Mouse (Mus musculus) CH12.LX (cell line): ENCODE measurements at regions not wholly inside any gene's neighbourhood (a gene's known extent, or its start where the extent isn't known, plus 50 kb on each side); places are given as distances from the start of the nearest gene placed in this dataset.

Experiments used
- DNase-seq: peaks from one replicate; pipeline ENCODE4 v3.0.0-alpha.2; 2013; ENCODE audit errors: extremely low read depth
- H3K27ac ChIP-seq: 2 replicates; pipeline ENCODE4 v1.5.1; 2012; ENCODE audit warnings: low read depth, mild to moderate bottlenecking, control low read depth, moderate library complexity; ENCODE audit not compliant: insufficient read depth
- H3K27me3 ChIP-seq: replicated peaks from 2 replicates; pipeline ENCODE3; 2012; ENCODE audit warnings: inconsistent platforms
- H3K36me3 ChIP-seq, 2 experiments: replicated peaks in 1 of 2; 2 replicates each; pipeline versions ENCODE3 to v1.6.1; 2012; ENCODE audit warnings: inconsistent platforms in 1 of 2, low read length in 1 of 2, mild to moderate bottlenecking in 1 of 2, mixed read lengths in 1 of 2, moderate library complexity in 1 of 2; ENCODE audit not compliant: control insufficient read depth in 1 of 2, insufficient read depth in 1 of 2
- H3K4me1 ChIP-seq, 2 experiments: 2 replicates each; pipeline ENCODE4 v1.6.1; 2012; ENCODE audit warnings: inconsistent platforms in 1 of 2, moderate library complexity in 1 of 2; ENCODE audit not compliant: insufficient read depth in 2 of 2, control insufficient read depth in 1 of 2
- H3K4me2 ChIP-seq: 2 replicates; pipeline ENCODE4 v1.6.1; 2012; ENCODE audit warnings: low read depth, mild to moderate bottlenecking, control low read depth; ENCODE audit not compliant: poor library complexity, insufficient read depth, severe bottlenecking
- H3K4me3 ChIP-seq, 3 experiments: fragments of 150-350 bp in 1 of 3; sonication (generic) in 1 of 3; replicated peaks in 1 of 3; 2 replicates each; pipeline versions ENCODE3 to v1.5.1; 2011 to 2012; ENCODE audit warnings: low read depth in 2 of 3, low read length in 2 of 3, mild to moderate bottlenecking in 2 of 3, moderate library complexity in 2 of 3, control low read depth in 1 of 3, improper control_type of control experiment in 1 of 3, inconsistent platforms in 1 of 3, mixed read lengths in 1 of 3; ENCODE audit not compliant: poor library complexity in 1 of 3
- H3K79me2 ChIP-seq: replicated peaks from 2 replicates; pipeline ENCODE4 v1.6.1; 2012; ENCODE audit warnings: mild to moderate bottlenecking, moderate library complexity; ENCODE audit not compliant: control insufficient read depth, poor library complexity, insufficient read depth, severe bottlenecking; ENCODE audit errors: extremely low read depth
- H3K9ac ChIP-seq: 2 replicates; pipeline ENCODE4 v1.6.1; 2012; ENCODE audit warnings: low read depth, mild to moderate bottlenecking, control low read depth, moderate library complexity; ENCODE audit not compliant: insufficient read depth
- H3K9me3 ChIP-seq: replicated peaks from 2 replicates; pipeline ENCODE3; 2012; ENCODE audit warnings: low read length, inconsistent platforms, mixed read lengths
- CHD1 ChIP-seq: IDR thresholded peaks from 2 replicates; pipeline ENCODE4 v1.6.1; 2012; ENCODE audit warnings: low read depth, low read length, improper control_type of control experiment, inconsistent platforms
- CTCF ChIP-seq, 2 experiments: IDR thresholded peaks in 1 of 2; conservative IDR thresholded peaks in 1 of 2; 2 replicates each; pipeline ENCODE4 v1.5.1; 2011 to 2012; ENCODE audit warnings: low read depth in 2 of 2, low read length in 2 of 2, improper control_type of control experiment in 1 of 2, inconsistent platforms in 1 of 2, mild to moderate bottlenecking in 1 of 2, moderate library complexity in 1 of 2
- ELF1 ChIP-seq: IDR thresholded peaks from 2 replicates; pipeline ENCODE4 v1.6.1; 2014; ENCODE audit warnings: low read depth, mild to moderate bottlenecking, inconsistent platforms, low read length, improper control_type of control experiment
- EP300 ChIP-seq: IDR thresholded peaks from 2 replicates; pipeline ENCODE4 v1.6.1; 2011; ENCODE audit warnings: low read length, improper control_type of control experiment
- GABPA ChIP-seq: IDR thresholded peaks from 2 replicates; pipeline ENCODE4 v1.6.1; 2012; ENCODE audit warnings: low read depth, low read length, improper control_type of control experiment, inconsistent platforms; ENCODE audit not compliant: insufficient replicate concordance
- HCFC1 ChIP-seq: IDR thresholded peaks from 2 replicates; pipeline ENCODE4 v1.6.1; 2012; ENCODE audit warnings: low read depth, mild to moderate bottlenecking, inconsistent platforms, low read length, improper control_type of control experiment
- JUN ChIP-seq: IDR thresholded peaks from 2 replicates; pipeline ENCODE4 v1.6.1; 2011; ENCODE audit warnings: low read depth, mild to moderate bottlenecking, low read length, improper control_type of control experiment, moderate library complexity; ENCODE audit not compliant: insufficient read depth
- KAT2A ChIP-seq: IDR thresholded peaks from 2 replicates; pipeline ENCODE4 v1.6.1; 2012; ENCODE audit warnings: low read length, improper control_type of control experiment, inconsistent platforms; ENCODE audit not compliant: insufficient replicate concordance
- MAFK ChIP-seq: IDR thresholded peaks from 2 replicates; pipeline ENCODE4 v1.6.1; 2011; ENCODE audit warnings: low read length, improper control_type of control experiment; ENCODE audit not compliant: insufficient replicate concordance
- MXI1 ChIP-seq: IDR thresholded peaks from 2 replicates; pipeline ENCODE4 v1.6.1; 2011; ENCODE audit warnings: mild to moderate bottlenecking, low read depth, low read length, improper control_type of control experiment
- MYC ChIP-seq: IDR thresholded peaks from 2 replicates; pipeline ENCODE4 v1.6.1; 2011; ENCODE audit warnings: low read depth, mild to moderate bottlenecking, improper control_type of control experiment, low read length
- NELFE ChIP-seq: IDR thresholded peaks from 2 replicates; pipeline ENCODE4 v1.6.1; 2011; ENCODE audit warnings: low read depth, low read length, improper control_type of control experiment
- POLR2A ChIP-seq: IDR thresholded peaks from 2 replicates; pipeline ENCODE4 v1.6.1; 2011; ENCODE audit warnings: low read depth, mild to moderate bottlenecking, improper control_type of control experiment, low read length
- RAD21 ChIP-seq: IDR thresholded peaks from 2 replicates; pipeline ENCODE4 v1.6.1; 2011; ENCODE audit warnings: low read depth, mild to moderate bottlenecking, low read length, improper control_type of control experiment, moderate library complexity
- SIN3A ChIP-seq: IDR thresholded peaks from 2 replicates; pipeline ENCODE4 v1.6.1; 2012; ENCODE audit warnings: low read length, improper control_type of control experiment, inconsistent platforms
- SMC3 ChIP-seq: IDR thresholded peaks from 2 replicates; pipeline ENCODE4 v1.6.1; 2011; ENCODE audit warnings: low read depth, low read length, improper control_type of control experiment
- TBP ChIP-seq: conservative IDR thresholded peaks from 2 replicates; pipeline ENCODE4 v1.6.1; 2011; ENCODE audit warnings: low read depth, low read length, improper control_type of control experiment
- UBTF ChIP-seq: IDR thresholded peaks from 2 replicates; pipeline ENCODE4 v1.6.1; 2012; ENCODE audit warnings: low read depth, mild to moderate bottlenecking, inconsistent platforms, low read length, improper control_type of control experiment, moderate library complexity
- USF1 ChIP-seq: IDR thresholded peaks from 2 replicates; pipeline ENCODE4 v1.6.1; 2014; ENCODE audit warnings: low read depth, mild to moderate bottlenecking, inconsistent platforms, low read length, improper control_type of control experiment
- ZC3H11A ChIP-seq: IDR thresholded peaks from 2 replicates; pipeline ENCODE4 v1.6.1; 2012; ENCODE audit warnings: low read depth, mild to moderate bottlenecking, inconsistent platforms, low read length, improper control_type of control experiment
- ZKSCAN1 ChIP-seq: IDR thresholded peaks from 2 replicates; pipeline ENCODE4 v1.6.1; 2012; ENCODE audit warnings: low read depth, inconsistent platforms, low read length, improper control_type of control experiment, borderline replicate concordance
- ZMIZ1 ChIP-seq: IDR thresholded peaks from 2 replicates; pipeline ENCODE4 v1.6.1; 2012; ENCODE audit warnings: low read depth, mild to moderate bottlenecking, inconsistent platforms, low read length, improper control_type of control experiment
- ZNF384 ChIP-seq: IDR thresholded peaks from 2 replicates; pipeline ENCODE4 v1.6.1; 2012; ENCODE audit warnings: low read depth, low read length, improper control_type of control experiment, inconsistent platforms
- dilution Hi-C: fragments of 300-500 bp; cut with MboI; formaldehyde crosslinking; loops from 2 replicates; pipeline ENCODE4 v1.14.3; 2020; ENCODE audit warnings: low sequenced_read_pairs; ENCODE audit not compliant: extremely low pct_unique_long_range_greater_than_20kb, extremely low pct_ligation_motif_present
- in situ Hi-C: fragments of 300-500 bp; cut with MboI; formaldehyde crosslinking; loops from 3 replicates; pipeline ENCODE4 v1.14.3; 2019; ENCODE audit warnings: low sequenced_read_pairs, low pct_ligation_motif_present, low pct_unique_long_range_greater_than_20kb, mixed read lengths

GRCm38 (mm10) chr1:121842381-121843075 is 274.7 kb upstream of the Ddx18 start:
- H3K9me3 ChIP-seq, result peaks cover 35% of the 10 kb centered on the region
- in situ Hi-C loops, result no loop called here
- H3K4me3 ChIP-seq, result no peak overlapping the region
- no peak overlapping the region for H3K4me2 ChIP-seq
- H3K9ac ChIP-seq, result no peak overlapping the region
- no peak overlapping the region for H3K27ac ChIP-seq
- TF ChIP-seq TBP (no peak), EP300 (no peak), MYC (no peak), RAD21 (no peak), POLR2A (no peak), NELFE (no peak)
- dilution Hi-C loops, result no loop called here
- H3K4me1 ChIP-seq, result no peaks in the 10 kb centered on the region
- no peaks in the 10 kb centered on the region for H3K36me3 ChIP-seq
- H3K79me2 ChIP-seq, result no peaks in the 10 kb centered on the region
- H3K27me3 ChIP-seq, result no peaks in the 10 kb centered on the region
- no peak for DNase-seq

- no peak overlapping the region for H3K4me2 ChIP-seq
- TF ChIP-seq ZMIZ1 (no peak), EP300 (no peak), MYC (no peak), NELFE (no peak), ELF1 (no peak), SIN3A (no peak), ZC3H11A (no peak), JUN (no peak), CHD1 (no peak), ZKSCAN1 (no peak), MXI1 (no peak), HCFC1 (no peak)
- no peak for DNase-seq
- H3K36me3 ChIP-seq, result no peaks in the 10 kb centered on the region
- no peak overlapping the region for H3K9ac ChIP-seq
- no peaks in the 10 kb centered on the region for H3K27me3 ChIP-seq
- no peak overlapping the region for H3K27ac ChIP-seq
- in situ Hi-C loops (no loop called here), dilution Hi-C loops (no loop called here)
- no peaks in the 10 kb centered on the region for H3K4me1 ChIP-seq
- no peak overlapping the region for H3K4me3 ChIP-seq
- no peaks in the 10 kb centered on the region for H3K79me2 ChIP-seq
- H3K9me3 ChIP-seq, result peaks cover 50% of the 10 kb centered on the region
Measured at GRCm38 (mm10) chr1:121833559-121833958, 265.8 kb upstream of the Ddx18 start.

- H3K79me2 ChIP-seq, result no peaks in the 10 kb centered on the region
- H3K27me3 ChIP-seq, result no peaks in the 10 kb centered on the region
- dilution Hi-C loops, result no loop called here
- no peak overlapping the region for H3K27ac ChIP-seq
- H3K4me3 ChIP-seq, result no peak overlapping the region
- no peaks in the 10 kb centered on the region for H3K36me3 ChIP-seq
- no peak overlapping the region for H3K4me2 ChIP-seq
- no peak for DNase-seq
- peaks cover 41% of the 10 kb centered on the region for H3K9me3 ChIP-seq
- TF ChIP-seq ZNF384, result no peak
- no peak for TF ChIP-seq USF1
- TF ChIP-seq CTCF (conservative IDR thresholded peaks at IDR 0.05 in 1 of 2, IDR thresholded peaks at IDR 0.05 in 1 of 2; ENCODE audit: low read depth in 2 of 2, low read length in 2 of 2), result no peak
- TF ChIP-seq UBTF, result no peak
- TF ChIP-seq MYC, result no peak
- no peak for TF ChIP-seq GABPA
- no peak for TF ChIP-seq SMC3
- no peak for TF ChIP-seq ZC3H11A
- TF ChIP-seq KAT2A, result no peak
- TF ChIP-seq MAFK, result no peak
- no peak overlapping the region for H3K9ac ChIP-seq
- in situ Hi-C loops, result no loop called here
- H3K4me1 ChIP-seq, result no peaks in the 10 kb centered on the region
Measured at GRCm38 (mm10) chr1:121830242-121830641, 262.5 kb upstream of the Ddx18 start.
